Mouse (Mus musculus) C2C12 (cell line): ENCODE results near the gene Orai3.

Source experiments
- CTCF ChIP-seq: IDR thresholded peaks from one replicate; pipeline ENCODE4 v1.5.1; 2011; ENCODE audit not compliant: control insufficient read depth, insufficient read depth, insufficient read length
- MYOD1 ChIP-seq: IDR thresholded peaks from one replicate; pipeline ENCODE4 v1.6.1; 2011; ENCODE audit warnings: low read depth; ENCODE audit not compliant: control insufficient read depth, insufficient read length
- USF1 ChIP-seq: IDR thresholded peaks from one replicate; pipeline ENCODE4 v1.6.1; 2011; ENCODE audit warnings: low read depth, mild to moderate bottlenecking, control low read depth, moderate library complexity

DNA sequence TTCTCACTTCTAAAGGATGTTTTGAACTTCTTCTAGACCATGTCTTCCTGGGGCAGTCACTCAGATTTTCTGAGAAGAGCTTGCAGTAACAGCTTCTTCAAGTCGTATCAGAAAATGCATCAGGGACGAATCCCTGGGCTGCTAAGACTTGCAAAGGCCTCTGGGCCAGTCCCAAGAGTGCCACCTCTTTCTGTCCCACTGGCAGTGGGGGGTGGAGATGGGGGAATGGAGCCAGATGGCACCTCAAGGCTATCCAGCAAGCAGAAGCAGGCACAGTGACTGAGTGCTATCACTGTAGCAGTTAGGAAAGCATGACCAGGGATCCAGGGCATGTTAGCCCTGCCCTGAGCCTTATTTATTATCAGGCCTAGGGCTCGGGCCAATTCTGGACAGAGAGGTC, 42.7 kb downstream of the Orai3 start:
- TF ChIP-seq CTCF (no peak), USF1 (no peak), MYOD1 (no peak)
